Comparison of ENCODE assay signal across 17 mouse cellular contexts in genomic region chr16:26985796-26986195, GRCm38 (mm10). TPM values are rescaled to one million over a fixed set of nuclear protein-coding genes. Genes with fewer than 3 reads are reported as not detected.
DNase-seq lines count a peak whose midpoint lies in the region; ATAC-seq and TF ChIP-seq lines count a peak whose summit lies in the region.
"Had no signal": no experiment of that assay in that cellular context is flagged by ENCODE, and none has a peak within 500 bp of the region (broad histone marks: within the 10 kb centered on the region; RNA-seq: fewer than 3 reads in every experiment).

No protein-coding gene starts in this region.

- WGBS in liver, adult 2 months: 79% methylated on average over 1 of the region's 1 CpGs
- 73% methylated on average over 1 of the region's 1 CpGs for WGBS in liver, embryonic 12.5 days (ENCODE audit: insufficient replicate concordance)

- H3K27me3 ChIP-seq in liver, adult 2 months (ENCODE audit: control insufficient read depth, insufficient read depth, low read length): no peaks in the 10 kb centered on the region
- no peaks in the 10 kb centered on the region for H3K27me3 ChIP-seq in liver, embryonic 12.5 days (replicated peaks)
- H3K27me3 ChIP-seq: heart, embryonic 12.5 days; liver, embryonic 15.5 days had no signal

- H3K79me2 ChIP-seq in liver, adult 2 months (ENCODE audit: control insufficient read depth, insufficient read depth, low read length): no peaks in the 10 kb centered on the region

- H3K27ac ChIP-seq in liver, adult 2 months (replicated peaks; ENCODE audit: insufficient read depth, low read depth, low read length): no peak overlapping the region
- H3K27ac ChIP-seq in liver, embryonic 12.5 days: no peak overlapping the region
- H3K27ac ChIP-seq in cortical plate, adult 2 months (ENCODE audit: insufficient read depth, low read length): no peak overlapping the region
- H3K27ac ChIP-seq: hindbrain, embryonic 10.5 days; liver, embryonic 15.5 days had no signal

- peak; percentile 57; the same call in 1 of the 2 replicates for ATAC-seq in frontal cortex, adult (ENCODE audit: low TSS enrichment)
- no peak for ATAC-seq in liver, embryonic 12.5 days
- no peak for ATAC-seq in megakaryocyte, adult 5-6 weeks (ENCODE audit: poor library complexity, severe bottlenecking)
- ATAC-seq: intestine, embryonic 16.5 days had no signal

- H3K4me1 ChIP-seq in liver, adult 2 months (ENCODE audit: control insufficient read depth, insufficient read depth, low read length): no peaks in the 10 kb centered on the region
- no peaks in the 10 kb centered on the region for H3K4me1 ChIP-seq in liver, embryonic 12.5 days
- no peaks in the 10 kb centered on the region; the same call in 1 of the 2 replicates for H3K4me1 ChIP-seq in cortical plate, adult 2 months (ENCODE audit: control insufficient read depth, insufficient read depth, low read length)
- H3K4me1 ChIP-seq: heart, embryonic 12.5 days; hindbrain, embryonic 10.5 days; liver, embryonic 15.5 days had no signal

- H3K36me3 ChIP-seq in liver, adult 2 months (ENCODE audit: control insufficient read depth, insufficient read depth, low read length): no peaks in the 10 kb centered on the region
- H3K36me3 ChIP-seq in liver, embryonic 12.5 days: no peaks in the 10 kb centered on the region
- H3K36me3 ChIP-seq: heart, embryonic 12.5 days; hindbrain, embryonic 10.5 days; liver, embryonic 15.5 days had no signal

- H3K4me2 ChIP-seq in liver, embryonic 12.5 days: no peak overlapping the region
- H3K4me2 ChIP-seq: heart, embryonic 12.5 days; liver, embryonic 15.5 days had no signal

- no peaks in the 10 kb centered on the region for H3K9me3 ChIP-seq in liver, embryonic 12.5 days (replicated peaks)
- H3K9me3 ChIP-seq: heart, embryonic 12.5 days; hindbrain, embryonic 10.5 days; liver, embryonic 15.5 days had no signal

- TF ChIP-seq POLR2A in liver, adult 2 months (IDR thresholded peaks at IDR 0.05; ENCODE audit: extremely low read depth, insufficient read depth, low read length): no peak
- no peak for TF ChIP-seq POLR2A in cortical plate, adult 2 months (IDR thresholded peaks at IDR 0.05; ENCODE audit: extremely low read depth, insufficient read depth, low read length)

- TF ChIP-seq CTCF in liver, adult 2 months (IDR thresholded peaks at IDR 0.05; ENCODE audit: low read depth, low read length): no peak
- peak; percentile 23; the same call in 1 of the 2 replicates for TF ChIP-seq CTCF in cortical plate, adult 2 months (IDR thresholded peaks at IDR 0.05; ENCODE audit: extremely low read depth, insufficient read depth, low read length)

- DNase-seq in frontal cortex, postnatal 25 days (ENCODE audit: low spot score in 2 of 2): no peak
- peak; percentile 2 for DNase-seq in liver, adult 2 months (ENCODE audit: extremely low read depth, low read depth, low spot score)
- DNase-seq in ES-CJ7 (ENCODE audit: low read depth, low spot score): peak; percentile 44
- no peak for DNase-seq in testis, postnatal 14 days (ENCODE audit: low spot score)
- DNase-seq: adrenal gland, adult 8-10 months; cerebellum, adult 9-11 months; gastrocnemius, postnatal 36 days; thymus, adult 2 months had no signal

- no peak overlapping the region for H3K4me3 ChIP-seq in liver, adult 2 months (ENCODE audit: insufficient read depth, low read depth, low read length)
- no peak overlapping the region for H3K4me3 ChIP-seq in liver, embryonic 12.5 days
- H3K4me3 ChIP-seq in cortical plate, adult 2 months (ENCODE audit: insufficient read depth, low read length): no peak overlapping the region
- H3K4me3 ChIP-seq: heart, embryonic 12.5 days; hindbrain, embryonic 10.5 days; liver, embryonic 15.5 days had no signal

- H3K9ac ChIP-seq in liver, adult 2 months (ENCODE audit: low read depth, low read length): no peak overlapping the region
- no peak overlapping the region for H3K9ac ChIP-seq in liver, embryonic 12.5 days
- H3K9ac ChIP-seq: heart, embryonic 12.5 days; liver, embryonic 15.5 days had no signal

RNA-seq across cellular contexts. Expression of gene Gmnc, which starts 5.7 kb away (rescaled TPM):
- total RNA-seq in liver, adult 2 months (2014; rRNA removed): not detected in 2 replicates
- not detected in 2 replicates for polyA plus RNA-seq in liver, adult 2 months (2012; rRNA removed)
- polyA plus RNA-seq in liver, embryonic 12.5 days (2016; fragmentation: Nextera tagmentation; extraction: Ambion mirVana): not detected in 2 replicates
- 0.40 and 0.53 TPM in 2 replicates for polyA plus RNA-seq in cortical plate, adult 2 months (2012; rRNA removed)
- total RNA-seq in megakaryocyte, adult 5-6 weeks (2015): not detected in 2 replicates
- not detected in 2 replicates for total RNA-seq in megakaryocyte, adult 5-6 weeks (2017)
- total RNA-seq: adrenal gland, adult 8-10 months; gastrocnemius, postnatal 36 days; megakaryocyte-erythroid progenitor cell, adult 5-6 weeks had no signal
- polyA plus RNA-seq: heart, embryonic 12.5 days; intestine, embryonic 16.5 days; liver, embryonic 15.5 days had no signal

Comparison
In these comparisons a context has a peak if more than half of its experiments do, and no peak if none do; other contexts are left out.
1. DNase-seq: peak in liver, adult 2 months (single experiment) and ES-CJ7 (single experiment); none in frontal cortex, postnatal 25 days (0 of 2) and testis, postnatal 14 days (single experiment).